Mouse (Mus musculus) forebrain, embryonic 10.5 days (tissue): ENCODE results near the gene Trpm2. TPM values are rescaled to one million over a fixed set of nuclear protein-coding genes. Genes with fewer than 3 reads are reported as not detected.
A peak's percentile ranks its signal among the peaks of the same experiment; 100 is the strongest.

Source experiments
- DNase-seq: peaks from one replicate; pipeline ENCODE4 v3.0.0-alpha.2; 2017; ENCODE audit warnings: low spot score; ENCODE audit errors: extremely low spot score
- H3K27ac ChIP-seq: fragments of 300-500 bp; sonication (generic); 2 replicates; pipeline ENCODE4 v1.5.1; 2016; ENCODE audit warnings: mild to moderate bottlenecking
- H3K27me3 ChIP-seq: fragments of 300-500 bp; sonication (generic); 2 replicates; pipeline ENCODE4 v1.6.1; 2016; ENCODE audit warnings: mild to moderate bottlenecking; ENCODE audit not compliant: poor library complexity, severe bottlenecking
- H3K36me3 ChIP-seq: fragments of 300-500 bp; sonication (generic); replicated peaks from 2 replicates; pipeline ENCODE4 v1.6.1; 2016; ENCODE audit warnings: mild to moderate bottlenecking, moderate library complexity
- H3K4me1 ChIP-seq: fragments of 300-500 bp; sonication (generic); 2 replicates; pipeline ENCODE4 v1.6.1; 2016
- H3K4me3 ChIP-seq: fragments of 300-500 bp; sonication (generic); 2 replicates; pipeline ENCODE4 v1.5.1; 2016; ENCODE audit warnings: mild to moderate bottlenecking, moderate library complexity
- H3K9me3 ChIP-seq: fragments of 300-500 bp; sonication (generic); 2 replicates; pipeline ENCODE4 v1.6.1; 2016; ENCODE audit warnings: mild to moderate bottlenecking, moderate library complexity
- WGBS: fragments of 180-500 bp; shearing (Covaris S2); methylation state at CpG from one replicate; pipeline ENCODE4 v1.1.7; 2016; 5-methylcytosine and 5-hydroxymethylcytosine counted together
- polyA plus RNA-seq: library from polyadenylated mRNA; unstranded; fragments of >200 nt; fragmentation: Nextera tagmentation; extraction: Ambion mirVana; gene quantifications from 2 replicates; pipeline ENCODE4 v1.2.1, GENCODE M21; 2016

Trpm2 gene
- polyA plus RNA-seq, 1 experiment from 2014 or later = 0.53 TPM

DNA sequence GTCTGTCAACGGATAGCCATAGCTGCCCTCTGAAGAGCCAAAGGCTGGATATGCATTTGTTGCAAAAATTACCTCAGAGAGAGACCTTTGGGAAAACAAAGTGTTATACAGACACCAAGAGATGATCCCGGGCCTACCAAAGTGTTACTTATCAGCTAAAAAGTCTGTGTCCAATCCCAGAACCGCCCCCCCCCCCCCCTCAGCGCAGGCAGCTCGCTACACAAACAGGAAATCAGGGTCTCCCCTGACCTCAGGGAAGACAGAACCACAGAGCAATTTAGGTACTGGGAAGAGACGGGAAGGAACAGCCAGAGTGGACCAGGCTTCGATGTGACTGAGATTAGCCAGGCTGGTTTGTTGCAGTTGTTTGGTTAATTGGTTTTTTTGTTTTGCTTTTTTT is 36.8 kb upstream of the Trpm2 start:
- Histone ChIP-seq H3K27ac (peak overlapping the region; percentile 99), H3K4me3 (peak overlapping the region; percentile 84), H3K9me3 (no peaks in the 10 kb centered on the region), H3K36me3 (peaks cover 53% of the 10 kb centered on the region), H3K27me3 (no peaks in the 10 kb centered on the region), H3K4me1 (peaks cover 60% of the 10 kb centered on the region)
- no peak for DNase-seq
- 49% methylated on average over 7 of the region's 7 CpGs for WGBS

DNA sequence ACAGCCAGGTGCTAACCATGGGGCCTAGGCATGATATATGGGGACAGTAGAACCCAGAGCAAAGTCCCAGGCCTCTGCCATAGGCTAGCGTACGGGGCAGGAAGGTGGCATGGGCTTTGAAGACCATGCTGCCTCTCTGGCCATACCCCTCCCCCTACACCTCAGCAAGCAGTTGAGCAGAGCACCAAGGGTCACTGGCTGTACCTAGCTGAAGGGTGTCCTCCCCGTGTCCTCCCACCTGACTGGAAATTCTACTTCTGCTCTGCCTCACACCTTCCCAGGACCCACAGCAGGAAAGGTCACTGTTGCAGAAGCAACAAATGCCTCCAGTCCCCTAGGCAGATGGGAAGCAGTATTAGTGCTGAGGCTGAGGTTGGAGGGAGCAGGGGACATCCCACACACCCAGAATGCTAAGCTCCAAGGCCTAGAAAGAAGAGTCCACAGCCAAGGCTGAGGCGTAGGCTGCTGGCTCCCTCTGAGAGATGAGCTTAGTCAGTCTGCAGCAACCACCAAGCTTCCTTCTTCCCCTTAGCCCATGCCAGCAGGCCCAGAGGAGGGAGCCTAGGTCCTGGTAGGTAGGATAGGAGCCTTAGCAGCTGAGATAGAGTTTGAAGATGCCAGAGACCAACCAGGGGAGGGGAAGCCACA is 35.6 kb upstream of the Trpm2 start:
- H3K4me3 ChIP-seq = no peak overlapping the region
- H3K27ac ChIP-seq = peak overlapping the region; percentile 99
- peaks cover 60% of the 10 kb centered on the region for H3K4me1 ChIP-seq
- H3K36me3 ChIP-seq = peaks cover 66% of the 10 kb centered on the region
- H3K9me3 ChIP-seq = no peaks in the 10 kb centered on the region
- 87% methylated on average over 4 of the region's 4 CpGs for WGBS
- DNase-seq = no peak
- H3K27me3 ChIP-seq = no peaks in the 10 kb centered on the region

DNA sequence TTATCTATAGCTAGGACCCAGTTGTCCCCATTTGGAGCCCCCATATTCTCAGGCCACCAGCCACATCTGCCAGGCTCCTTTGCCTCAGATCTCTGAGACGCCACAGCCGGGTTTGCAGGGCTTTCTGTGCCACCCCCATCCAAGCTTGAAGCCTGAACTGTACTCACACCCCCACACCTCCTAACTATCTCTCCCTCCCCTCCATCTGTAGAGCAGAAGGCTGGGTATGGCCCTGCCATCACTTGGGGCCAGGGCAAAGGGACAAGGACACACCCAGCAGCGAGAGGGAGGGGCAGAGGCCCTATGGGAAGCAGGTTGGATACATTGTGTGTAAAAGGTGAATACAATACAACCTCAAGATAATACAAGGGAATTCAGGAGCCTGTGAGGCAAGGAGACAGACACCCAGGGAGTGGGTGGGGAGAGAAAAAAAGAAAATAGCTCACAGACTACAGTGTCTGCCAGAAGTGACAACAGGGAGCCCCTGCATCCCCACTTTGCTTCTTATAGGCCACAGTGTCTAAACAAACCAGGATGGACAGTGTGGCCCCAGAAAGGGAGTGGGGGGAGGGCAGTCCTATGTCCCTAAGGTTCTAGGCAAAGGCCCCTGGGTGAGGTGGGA is 34.2 kb upstream of the Trpm2 start:
- no peaks in the 10 kb centered on the region for H3K27me3 ChIP-seq
- H3K4me3 ChIP-seq = no peak overlapping the region
- no peak overlapping the region for H3K27ac ChIP-seq
- no peak for DNase-seq
- 87% methylated on average over 3 of the region's 3 CpGs for WGBS
- H3K9me3 ChIP-seq = no peaks in the 10 kb centered on the region
- H3K4me1 ChIP-seq = peaks cover 52% of the 10 kb centered on the region
- H3K36me3 ChIP-seq = peaks cover 79% of the 10 kb centered on the region

DNA sequence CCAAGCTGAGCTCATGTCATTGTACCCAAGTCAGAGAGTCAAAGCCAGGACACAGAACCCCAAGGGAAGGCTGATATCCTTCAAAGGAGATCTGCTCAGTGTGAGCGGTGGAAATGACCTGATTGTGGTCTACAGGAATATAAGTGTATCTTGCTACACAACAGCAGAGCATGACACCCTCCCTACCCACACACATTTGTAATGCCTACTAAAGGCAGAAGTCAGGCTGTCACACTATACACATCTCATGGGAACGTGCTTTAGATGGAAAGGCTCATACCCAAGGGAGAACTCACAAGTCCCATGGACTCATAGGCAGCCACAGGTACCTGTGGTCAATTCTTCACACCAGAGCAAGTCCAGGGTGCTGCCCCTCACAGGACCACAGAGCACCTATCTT is 32.0 kb upstream of the Trpm2 start:
- Histone ChIP-seq H3K4me1 (peaks cover 30% of the 10 kb centered on the region), H3K36me3 (peaks cover 94% of the 10 kb centered on the region), H3K9me3 (no peaks in the 10 kb centered on the region), H3K27ac (no peak overlapping the region), H3K27me3 (no peaks in the 10 kb centered on the region), H3K4me3 (no peak overlapping the region)
- no peak for DNase-seq
- WGBS = 90% methylated on average over 2 of the region's 2 CpGs

DNA sequence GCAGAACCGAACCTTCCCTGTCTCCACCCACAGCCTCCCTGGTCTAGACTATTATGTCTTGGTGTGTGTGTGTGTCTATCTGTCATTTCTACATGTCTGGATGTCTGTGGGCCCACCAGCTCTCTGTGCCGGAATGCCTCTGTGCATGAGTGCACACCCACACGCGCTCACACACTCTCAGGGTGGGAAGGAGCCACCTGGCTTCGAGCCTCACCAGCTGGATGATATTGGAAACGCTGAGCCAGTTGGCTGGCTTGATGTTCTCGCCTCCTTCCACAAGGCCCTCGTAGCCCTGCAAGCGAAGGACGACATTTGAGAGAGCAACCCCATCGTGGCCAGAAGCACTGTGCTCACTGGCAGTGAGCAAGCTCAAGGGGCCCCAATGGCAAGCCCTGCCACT is 31.4 kb upstream of the Trpm2 start:
- DNase-seq = no peak
- Histone ChIP-seq H3K36me3 (peaks cover 98% of the 10 kb centered on the region), H3K4me1 (peaks cover 24% of the 10 kb centered on the region), H3K9me3 (no peaks in the 10 kb centered on the region), H3K27me3 (no peaks in the 10 kb centered on the region), H3K4me3 (no peak overlapping the region), H3K27ac (no peak overlapping the region)
- WGBS = 93% methylated on average over 11 of the region's 11 CpGs

DNA sequence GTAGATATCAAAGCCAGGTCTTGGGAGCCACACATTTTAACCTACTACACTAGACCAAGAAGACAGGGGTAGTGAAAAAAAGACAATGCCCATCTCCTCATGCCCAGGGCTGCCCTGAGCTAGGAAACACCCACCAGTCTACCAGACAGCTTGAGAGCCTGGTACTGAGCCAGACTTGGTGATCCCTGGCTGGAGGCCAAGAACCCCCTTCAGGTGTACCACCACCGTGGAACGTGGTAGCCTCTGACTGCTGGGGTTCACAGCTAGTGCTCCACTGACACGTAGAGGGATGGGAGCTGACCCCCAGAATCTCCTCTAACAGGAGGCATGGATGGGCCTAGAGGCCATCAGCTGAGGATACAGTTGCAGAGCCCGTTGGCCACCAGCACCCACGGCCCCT is 29.8 kb upstream of the Trpm2 start:
- H3K4me3 ChIP-seq = no peak overlapping the region
- H3K27me3 ChIP-seq = no peaks in the 10 kb centered on the region
- H3K4me1 ChIP-seq = peaks cover 8% of the 10 kb centered on the region; the same call in 1 of the 2 replicates
- DNase-seq = no peak
- H3K27ac ChIP-seq = no peak overlapping the region
- no peaks in the 10 kb centered on the region for H3K9me3 ChIP-seq
- WGBS = 96% methylated on average over 5 of the region's 5 CpGs
- H3K36me3 ChIP-seq = peaks cover 98% of the 10 kb centered on the region

DNA sequence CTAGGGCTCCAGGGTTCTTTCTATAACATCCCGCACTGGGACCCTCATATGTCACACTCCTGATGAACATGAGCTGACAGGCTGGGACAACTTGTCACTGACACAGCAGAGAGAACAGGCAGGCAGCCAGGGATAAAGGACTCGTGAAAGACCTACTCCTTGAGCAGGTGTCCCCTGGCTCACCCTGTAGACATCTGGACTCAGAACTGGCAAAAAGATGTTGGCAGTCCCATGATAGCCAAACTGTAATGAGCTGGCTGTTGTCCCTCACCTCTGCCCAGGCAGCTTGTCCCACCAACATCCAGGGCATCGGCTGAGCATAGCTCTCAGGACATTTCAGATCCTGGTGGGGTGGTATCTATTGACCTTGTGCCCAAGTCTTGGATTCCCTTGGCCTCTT is 25.3 kb upstream of the Trpm2 start:
- Histone ChIP-seq H3K27ac (no peak overlapping the region), H3K4me3 (no peak overlapping the region), H3K4me1 (no peaks in the 10 kb centered on the region), H3K36me3 (peaks cover 99% of the 10 kb centered on the region), H3K9me3 (no peaks in the 10 kb centered on the region), H3K27me3 (no peaks in the 10 kb centered on the region)
- WGBS = 93% methylated on average over 3 of the region's 3 CpGs
- DNase-seq = no peak

DNA sequence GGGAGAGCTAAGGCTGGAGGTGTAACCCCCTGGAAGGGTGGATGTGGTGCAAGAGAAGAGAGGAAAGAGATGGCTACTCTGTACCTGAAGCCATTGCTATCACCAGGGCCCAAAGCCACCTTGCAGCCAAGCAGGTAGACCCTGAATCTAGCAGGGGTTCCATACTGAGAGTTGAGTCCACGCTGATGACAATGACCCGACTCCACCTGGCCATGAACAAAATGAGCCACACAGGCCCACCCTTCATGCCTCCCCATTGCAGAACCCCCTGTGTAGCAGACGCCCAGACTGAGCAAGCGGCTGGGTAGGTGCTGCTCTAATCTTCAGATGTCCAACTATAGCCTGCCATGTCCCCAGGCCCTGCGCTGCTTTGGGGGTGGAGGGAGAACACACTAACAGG is 15.4 kb upstream of the Trpm2 start:
- H3K27ac ChIP-seq = no peak overlapping the region
- no peak for DNase-seq
- no peaks in the 10 kb centered on the region for H3K27me3 ChIP-seq
- peaks cover 80% of the 10 kb centered on the region for H3K36me3 ChIP-seq
- H3K9me3 ChIP-seq = no peaks in the 10 kb centered on the region
- 77% methylated on average over 5 of the region's 5 CpGs for WGBS
- no peak overlapping the region for H3K4me3 ChIP-seq
- no peaks in the 10 kb centered on the region for H3K4me1 ChIP-seq

DNA sequence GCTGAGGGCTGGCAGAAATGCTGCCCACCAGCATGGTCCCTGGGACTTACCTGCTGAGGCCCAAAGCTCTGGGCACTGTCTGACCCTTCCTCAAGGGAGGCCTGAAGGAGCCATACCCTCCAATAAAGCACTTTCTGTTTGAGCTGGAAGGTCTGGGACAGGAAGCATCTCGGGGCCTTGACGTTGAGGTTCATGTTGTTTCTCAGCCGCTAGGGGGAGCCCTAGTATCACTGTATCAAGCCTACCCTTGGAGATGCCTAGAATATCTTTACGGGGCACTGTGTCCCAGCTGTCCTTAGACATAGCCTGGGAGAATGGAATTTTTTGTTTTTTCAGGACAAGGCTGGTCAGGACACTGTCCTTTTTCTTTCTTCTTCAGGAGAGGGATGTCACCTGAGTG is 14.3 kb upstream of the Trpm2 start:
- no peaks in the 10 kb centered on the region for H3K9me3 ChIP-seq
- H3K4me1 ChIP-seq = peaks cover 6% of the 10 kb centered on the region; the same call in 1 of the 2 replicates
- no peak overlapping the region for H3K27ac ChIP-seq
- H3K4me3 ChIP-seq = no peak overlapping the region
- H3K27me3 ChIP-seq = no peaks in the 10 kb centered on the region
- DNase-seq = peak; percentile 75
- WGBS = 6% methylated on average over 4 of the region's 4 CpGs
- H3K36me3 ChIP-seq = peaks cover 79% of the 10 kb centered on the region

DNA sequence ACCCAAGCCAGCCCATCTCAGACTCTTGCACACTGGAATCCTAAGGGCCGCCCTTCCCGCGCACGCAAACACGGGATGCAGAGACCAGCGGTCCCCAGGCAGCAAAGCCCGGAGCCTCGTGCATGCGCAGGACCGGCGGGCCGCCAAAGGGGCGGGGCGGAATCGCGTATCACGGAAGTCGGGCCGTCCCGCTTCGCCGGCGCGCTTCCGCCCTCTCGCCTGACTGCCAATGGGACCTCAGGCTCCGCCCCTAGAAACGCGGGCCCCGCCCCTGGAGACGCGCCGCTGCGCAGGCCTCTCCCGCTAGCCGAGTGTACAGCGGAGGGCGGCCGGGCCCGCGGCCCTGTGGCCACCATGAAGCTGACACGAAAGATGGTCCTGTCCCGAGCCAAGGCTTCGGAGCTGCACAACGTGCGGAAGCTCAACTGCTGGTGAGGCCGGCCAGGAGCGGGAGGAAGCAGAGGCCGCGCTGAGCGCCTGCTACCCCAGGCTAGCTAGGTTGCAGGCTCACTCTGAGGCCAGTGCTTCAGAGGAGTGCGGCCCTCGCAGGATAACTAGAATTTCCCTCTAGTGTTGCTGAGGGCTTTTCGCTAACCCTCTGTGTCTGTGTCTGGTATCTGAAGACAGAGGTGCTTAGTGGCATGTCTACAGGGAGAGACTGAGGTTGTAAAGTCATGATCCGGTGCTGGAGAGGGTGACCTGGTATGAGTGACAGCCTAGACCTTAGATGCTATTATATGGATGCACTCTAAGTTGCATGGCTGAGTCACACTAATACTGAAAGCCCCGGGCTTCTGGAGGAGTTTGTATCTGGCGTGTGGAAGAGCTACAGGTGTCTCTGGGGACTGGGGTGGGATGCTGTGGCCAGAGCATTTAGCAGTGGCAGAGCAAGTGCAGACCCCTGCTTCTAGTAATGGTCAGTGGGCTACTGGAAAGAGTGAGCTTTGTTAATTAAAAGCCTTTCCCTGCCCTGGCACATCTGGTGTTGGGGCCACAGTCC is 8.3 kb upstream of the Trpm2 start, which contains the start of gene 1810043G02Rik:
TSS of gene 1810043G02Rik (plus strand) at position 174 of the 1,000 bp plus-strand sequence.
- Histone ChIP-seq H3K27ac (peak within 1 kb of the TSS; percentile 89), H3K4me1 (peaks cover 25% of the 10 kb centered on the region), H3K36me3 (peaks cover 38% of the 10 kb centered on the region), H3K9me3 (no peaks in the 10 kb centered on the region), H3K4me3 (peak within 1 kb of the TSS; percentile 74), H3K27me3 (no peaks in the 10 kb centered on the region)
- 1% methylated on average over 57 of the region's 57 CpGs for WGBS
- DNase-seq = peak; percentile 98

DNA sequence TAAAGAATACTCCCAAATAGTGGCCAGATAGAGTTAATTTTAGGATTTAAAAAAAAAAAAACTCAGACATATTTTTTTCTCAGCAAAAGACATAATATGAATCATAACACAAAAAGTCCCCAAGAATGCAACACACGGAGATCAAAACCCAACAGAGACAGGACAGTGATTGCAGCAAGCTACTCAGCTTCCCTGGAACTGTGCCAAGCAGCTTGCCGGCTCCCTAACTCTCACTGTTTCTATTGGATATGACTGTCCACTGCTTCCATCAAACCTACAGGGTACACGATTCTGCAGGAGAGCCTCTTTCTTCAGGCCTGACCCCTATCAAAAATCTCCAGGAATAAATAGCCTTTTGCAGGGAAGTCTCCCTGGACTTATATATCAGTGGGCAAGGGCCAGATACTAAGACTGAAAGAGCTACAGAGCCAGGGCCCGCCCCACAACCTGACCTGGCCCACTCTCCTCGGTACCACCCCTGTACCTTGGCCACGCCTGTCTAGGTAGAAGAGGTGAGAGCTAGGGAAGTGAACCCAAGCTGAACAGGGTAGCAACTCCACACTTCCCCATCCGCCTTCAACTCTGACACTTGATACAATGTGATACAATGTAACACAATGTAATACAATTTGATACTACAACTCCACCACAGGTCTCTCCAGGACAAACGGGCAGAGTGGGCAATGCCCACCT is 6.2 kb upstream of the Trpm2 start:
- 85% methylated on average over 8 of the region's 8 CpGs for WGBS
- no peak overlapping the region for H3K4me3 ChIP-seq
- peaks cover 25% of the 10 kb centered on the region for H3K4me1 ChIP-seq
- H3K9me3 ChIP-seq = no peaks in the 10 kb centered on the region
- no peak overlapping the region for H3K27ac ChIP-seq
- H3K36me3 ChIP-seq = peaks cover 18% of the 10 kb centered on the region
- H3K27me3 ChIP-seq = no peaks in the 10 kb centered on the region
- DNase-seq = no peak

DNA sequence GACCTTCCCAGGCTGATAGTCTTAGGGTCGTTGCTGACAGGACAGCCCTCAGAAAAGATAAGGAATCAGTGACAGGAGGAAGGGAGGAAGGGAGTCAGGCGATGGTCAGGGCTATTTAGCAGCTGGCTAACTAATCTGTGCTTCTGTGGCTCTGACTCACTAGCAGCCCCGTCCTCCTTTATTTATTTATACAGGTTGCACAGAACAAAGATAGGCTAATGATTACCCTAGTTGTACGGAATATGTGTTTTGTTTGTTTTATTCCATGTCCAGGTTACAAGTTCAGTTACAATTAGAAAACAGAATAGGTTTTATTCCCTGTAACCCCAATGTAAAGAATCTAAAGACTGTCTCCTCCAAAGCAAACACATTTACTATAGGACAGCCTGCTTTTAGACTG is 5.3 kb upstream of the Trpm2 start:
- 58% methylated on average over 4 of the region's 4 CpGs for WGBS
- H3K4me1 ChIP-seq = peaks cover 25% of the 10 kb centered on the region
- H3K4me3 ChIP-seq = no peak overlapping the region
- H3K9me3 ChIP-seq = no peaks in the 10 kb centered on the region
- H3K27me3 ChIP-seq = peaks cover 8% of the 10 kb centered on the region
- H3K27ac ChIP-seq = no peak overlapping the region
- H3K36me3 ChIP-seq = peaks cover 8% of the 10 kb centered on the region
- no peak for DNase-seq
